Mouse (Mus musculus) hindbrain, postnatal 0 days (tissue): ENCODE results near the gene Scd4. TPM values are rescaled to one million over a fixed set of nuclear protein-coding genes. Genes with fewer than 3 reads are reported as not detected.
A peak's percentile ranks its signal among the peaks of the same experiment; 100 is the strongest.

ENCODE experiments used
- ATAC-seq: fragments of 200-750 bp; cut with Nextera tagmentation; 2 replicates; pipeline ENCODE4 v1.8.0; 2017; ENCODE audit warnings: mild to moderate bottlenecking, moderate TSS enrichment, moderate library complexity
- DNase-seq: peaks from one replicate; pipeline ENCODE4 v3.0.0-alpha.2; 2015; ENCODE audit warnings: low spot score
- H3K27ac ChIP-seq: fragments of 300-500 bp; sonication (generic); 2 replicates; pipeline ENCODE4 v1.5.1; 2014; ENCODE audit warnings: mild to moderate bottlenecking
- H3K27me3 ChIP-seq: fragments of 300-500 bp; sonication (generic); 2 replicates; pipeline ENCODE4 v1.6.1; 2014; ENCODE audit warnings: low read length, mixed read lengths; ENCODE audit not compliant: insufficient read depth
- H3K36me3 ChIP-seq: fragments of 300-500 bp; sonication (generic); 2 replicates; pipeline ENCODE4 v1.6.1; 2014; ENCODE audit warnings: low read length, mixed read lengths; ENCODE audit not compliant: insufficient read depth
- H3K4me1 ChIP-seq: fragments of 300-500 bp; sonication (generic); 2 replicates; pipeline ENCODE4 v1.6.1; 2014; ENCODE audit warnings: antibody characterized with exemption, low read length, mixed read lengths; ENCODE audit not compliant: insufficient read depth
- H3K4me2 ChIP-seq: fragments of 300-500 bp; sonication (generic); 2 replicates; pipeline ENCODE4 v1.6.1; 2014; ENCODE audit warnings: low read depth, mild to moderate bottlenecking, low read length, moderate library complexity, mixed read lengths
- H3K4me3 ChIP-seq: fragments of 300-500 bp; sonication (generic); 2 replicates; pipeline ENCODE4 v1.5.1; 2014; ENCODE audit warnings: low read length
- H3K9ac ChIP-seq: fragments of 300-500 bp; sonication (generic); replicated peaks from 2 replicates; pipeline ENCODE4 v1.6.1; 2014; ENCODE audit warnings: mild to moderate bottlenecking, low read length, moderate library complexity, mixed read lengths
- H3K9me3 ChIP-seq: fragments of 300-500 bp; sonication (generic); 2 replicates; pipeline ENCODE4 v1.6.1; 2016; ENCODE audit warnings: low read length, mixed read lengths
- CTCF ChIP-seq: IDR thresholded peaks from 2 replicates; pipeline ENCODE4 v1.5.1; 2016; ENCODE audit warnings: antibody characterized with exemption, control low read depth, low read depth
- WGBS: fragments of 180-500 bp; shearing (Covaris S2); extraction: QIAGEN DNeasy Blood & Tissue Kit; methylation state at CpG from one replicate; pipeline ENCODE4 v1.1.7; 2014; 5-methylcytosine and 5-hydroxymethylcytosine counted together
- polyA plus RNA-seq: library from polyadenylated mRNA; unstranded; fragments of >200 nt; fragmentation: Nextera tagmentation; extraction: Ambion mirVana; gene quantifications from 2 replicates; pipeline ENCODE4 v1.2.1, GENCODE M21; 2015
- total RNA-seq: library from RNA; depleted of rRNA; stranded (reverse); fragments of >200 nt; gene quantifications from 2 replicates; pipeline ENCODE4 v1.2.3, GENCODE M21; 2014

Scd4 gene
- total and polyA plus RNA-seq, 2 experiments from 2014 or later, result 0.09 to 0.84 TPM

DNA sequence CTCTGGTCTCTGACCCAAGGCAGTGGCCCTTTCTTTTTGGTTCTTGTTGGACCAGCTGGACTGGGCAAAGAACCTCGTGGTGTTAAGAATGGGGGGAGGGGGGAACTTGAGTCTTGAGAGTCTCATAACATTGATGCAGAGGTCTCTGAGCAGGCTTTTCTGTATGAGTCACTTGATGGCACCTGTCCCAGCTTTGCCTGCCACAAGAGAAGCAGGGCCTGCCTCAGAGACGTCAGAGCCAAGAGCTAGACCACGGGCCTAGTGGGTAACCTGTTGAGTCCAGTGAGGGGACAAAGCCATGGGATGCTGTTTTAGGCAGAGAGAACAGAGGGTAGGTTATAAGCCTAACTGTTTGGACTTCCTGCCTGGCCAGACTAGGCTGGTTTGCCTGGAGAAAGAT is 37.6 kb upstream of the Scd4 start:
- peak overlapping the region; percentile 97 for H3K27ac ChIP-seq
- peak overlapping the region; percentile 96 for H3K9ac ChIP-seq
- peaks cover 43% of the 10 kb centered on the region for H3K4me1 ChIP-seq
- H3K27me3 ChIP-seq, result no peaks in the 10 kb centered on the region
- 9% methylated on average over 3 of the region's 3 CpGs for WGBS
- H3K4me3 ChIP-seq, result peak overlapping the region; percentile 95
- ATAC-seq (no peak), DNase-seq (no peak)
- H3K9me3 ChIP-seq, result no peaks in the 10 kb centered on the region
- H3K4me2 ChIP-seq, result peak overlapping the region; percentile 100
- peaks cover 9% of the 10 kb centered on the region for H3K36me3 ChIP-seq
- TF ChIP-seq CTCF, result no peak

DNA sequence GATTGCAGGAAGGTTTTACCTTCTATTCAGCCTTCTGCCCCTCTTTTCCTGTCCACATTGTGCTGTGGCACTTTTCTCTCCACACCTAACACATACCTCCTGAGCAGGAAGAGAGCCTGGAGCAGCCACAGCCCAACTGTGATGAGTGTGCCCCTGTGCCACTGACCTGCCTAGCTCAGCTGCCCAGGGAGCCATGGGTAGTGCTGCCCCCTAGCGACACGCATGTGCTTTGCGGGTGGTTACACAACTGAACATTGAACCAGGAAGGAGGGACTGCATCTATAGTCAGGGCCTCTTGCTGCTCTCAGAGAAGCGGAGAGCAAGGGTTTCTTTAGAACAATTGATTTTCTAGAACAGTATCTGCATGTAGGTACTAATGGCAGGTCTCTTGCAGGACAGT is 37.2 kb upstream of the Scd4 start:
- no peaks in the 10 kb centered on the region for H3K9me3 ChIP-seq
- DNase-seq (peak; percentile 88), ATAC-seq (peak; percentile 16; the same call in 1 of the 2 replicates)
- H3K4me1 ChIP-seq, result peaks cover 46% of the 10 kb centered on the region
- peak overlapping the region; percentile 95 for H3K4me3 ChIP-seq
- H3K27me3 ChIP-seq, result no peaks in the 10 kb centered on the region
- H3K9ac ChIP-seq, result peak overlapping the region; percentile 96
- WGBS, result 6% methylated on average over 4 of the region's 4 CpGs
- H3K4me2 ChIP-seq, result peak overlapping the region; percentile 100
- TF ChIP-seq CTCF, result peak; percentile 98
- H3K36me3 ChIP-seq, result peaks cover 14% of the 10 kb centered on the region
- H3K27ac ChIP-seq, result peak overlapping the region; percentile 97

DNA sequence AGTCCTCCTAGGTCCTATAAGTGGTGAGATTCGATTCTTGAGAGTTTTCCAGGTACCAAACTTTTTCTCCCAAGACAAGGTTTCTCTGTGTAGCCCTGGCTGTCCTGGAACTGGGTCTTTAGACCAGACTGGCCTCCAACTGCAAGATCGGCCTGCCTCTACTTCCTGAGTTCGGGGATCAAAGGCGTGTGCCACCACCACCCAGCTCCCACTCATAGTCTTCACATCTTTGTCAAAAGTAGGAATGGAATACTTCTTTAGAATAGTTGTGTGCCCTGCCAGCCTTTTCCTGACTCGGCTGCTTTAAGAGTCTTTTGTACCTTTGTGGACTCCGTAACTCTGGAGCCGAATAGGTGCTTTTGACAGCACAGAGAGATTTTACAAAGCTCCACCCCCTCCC is 36.7 kb upstream of the Scd4 start:
- ATAC-seq (no peak), DNase-seq (no peak)
- Histone ChIP-seq H3K9ac (peak overlapping the region; percentile 96), H3K4me2 (peak overlapping the region; percentile 100), H3K27me3 (no peaks in the 10 kb centered on the region), H3K36me3 (peaks cover 18% of the 10 kb centered on the region), H3K4me1 (peaks cover 46% of the 10 kb centered on the region), H3K27ac (no peak overlapping the region), H3K9me3 (no peaks in the 10 kb centered on the region), H3K4me3 (peak overlapping the region; percentile 95)
- no peak for TF ChIP-seq CTCF
- WGBS, result 13% methylated on average over 7 of the region's 7 CpGs

DNA sequence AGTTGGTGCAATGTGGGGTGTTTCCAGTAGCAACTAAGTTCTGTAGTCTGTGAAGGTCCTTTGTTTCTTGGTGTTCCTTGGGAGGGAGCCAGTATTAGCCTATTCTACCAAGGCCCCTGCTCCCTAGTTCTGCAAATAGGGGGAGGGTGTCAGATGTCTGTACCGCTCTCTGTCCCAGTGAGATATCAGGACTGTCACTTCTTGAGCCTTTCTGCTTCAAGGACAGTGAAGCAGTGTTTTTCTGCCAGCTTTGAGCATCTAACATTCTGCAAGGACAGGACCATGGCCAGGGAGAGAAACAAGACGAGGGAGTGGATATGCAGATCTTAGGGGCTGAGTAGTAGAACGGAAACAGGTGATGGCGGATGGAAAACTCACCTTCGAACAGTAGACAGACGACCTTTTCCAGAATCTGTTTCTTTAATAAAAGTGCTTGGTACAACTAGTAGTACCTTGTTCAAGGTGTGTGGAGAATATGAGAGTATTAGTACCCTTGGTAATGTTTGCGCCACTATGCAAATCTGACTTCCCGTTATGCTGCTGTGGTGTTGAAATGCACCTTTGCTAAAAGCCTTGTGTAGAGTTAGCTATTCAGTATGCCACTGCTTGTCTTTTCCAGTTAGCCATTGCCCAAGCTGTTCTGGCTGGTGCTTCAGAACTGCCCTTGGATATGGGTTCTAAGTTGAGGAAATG is 35.7 kb upstream of the Scd4 start:
- H3K4me3 ChIP-seq, result peak overlapping the region; percentile 95
- peaks cover 28% of the 10 kb centered on the region for H3K36me3 ChIP-seq
- TF ChIP-seq CTCF, result no peak
- H3K27me3 ChIP-seq, result no peaks in the 10 kb centered on the region
- peak overlapping the region; percentile 17 for H3K27ac ChIP-seq
- peaks cover 38% of the 10 kb centered on the region for H3K4me1 ChIP-seq
- no peaks in the 10 kb centered on the region for H3K9me3 ChIP-seq
- ATAC-seq, result no peak
- peak overlapping the region; percentile 96 for H3K9ac ChIP-seq
- 27% methylated on average over 8 of the region's 8 CpGs for WGBS
- H3K4me2 ChIP-seq, result peak overlapping the region; percentile 100
- peak; percentile 47 for DNase-seq

DNA sequence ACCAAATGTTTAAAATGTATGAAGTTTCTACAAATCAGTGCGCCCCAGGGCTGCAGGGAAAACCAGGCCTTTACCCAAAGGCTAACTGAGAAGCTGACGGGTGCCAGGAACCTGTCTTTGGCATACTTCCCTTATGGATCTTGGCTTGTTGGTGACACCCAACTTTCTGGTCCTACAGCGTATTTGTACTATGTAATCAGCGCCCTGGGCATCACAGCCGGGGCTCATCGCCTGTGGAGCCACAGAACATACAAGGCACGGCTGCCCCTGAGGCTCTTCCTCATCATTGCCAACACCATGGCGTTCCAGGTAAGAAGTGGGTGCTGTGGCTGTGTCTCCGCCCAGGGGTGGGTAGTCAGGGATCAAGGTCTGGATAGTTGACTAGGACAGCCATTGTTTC is 35.0 kb upstream of the Scd4 start:
- no peak overlapping the region for H3K27ac ChIP-seq
- DNase-seq, result no peak
- H3K9ac ChIP-seq, result peak overlapping the region; percentile 96
- H3K27me3 ChIP-seq, result no peaks in the 10 kb centered on the region
- ATAC-seq, result no peak
- no peak for TF ChIP-seq CTCF
- peak overlapping the region; percentile 95 for H3K4me3 ChIP-seq
- peaks cover 34% of the 10 kb centered on the region for H3K36me3 ChIP-seq
- H3K9me3 ChIP-seq, result no peaks in the 10 kb centered on the region
- peaks cover 32% of the 10 kb centered on the region for H3K4me1 ChIP-seq
- H3K4me2 ChIP-seq, result peak overlapping the region; percentile 100
- 48% methylated on average over 9 of the region's 9 CpGs for WGBS

DNA sequence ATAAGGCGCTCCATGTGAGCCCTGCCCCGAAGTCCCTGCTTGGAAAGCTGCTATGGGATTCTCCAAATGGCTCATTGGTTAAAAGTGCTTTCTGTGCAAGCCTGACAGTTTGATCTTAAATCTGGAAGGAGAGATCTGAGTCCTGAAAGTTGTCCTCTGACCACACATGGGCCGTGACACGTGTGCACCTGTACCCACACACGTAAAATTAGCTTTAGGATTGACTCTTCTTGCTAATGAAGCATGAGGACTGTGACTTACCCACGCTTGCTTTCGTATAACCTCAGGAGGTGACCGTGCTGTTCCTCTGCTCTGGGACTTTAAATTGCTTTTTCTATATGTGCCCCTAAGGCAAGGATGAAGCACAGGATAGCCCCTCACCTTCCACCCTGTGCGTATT is 33.8 kb upstream of the Scd4 start:
- Histone ChIP-seq H3K9ac (peak overlapping the region; percentile 96; the same call in 1 of the 2 replicates), H3K27ac (no peak overlapping the region), H3K36me3 (peaks cover 46% of the 10 kb centered on the region), H3K4me3 (peak overlapping the region; percentile 95), H3K27me3 (no peaks in the 10 kb centered on the region), H3K4me1 (peaks cover 30% of the 10 kb centered on the region), H3K4me2 (peak overlapping the region; percentile 100), H3K9me3 (no peaks in the 10 kb centered on the region)
- TF ChIP-seq CTCF, result no peak
- DNase-seq, result no peak
- WGBS, result 75% methylated on average over 9 of the region's 9 CpGs
- ATAC-seq, result no peak

DNA sequence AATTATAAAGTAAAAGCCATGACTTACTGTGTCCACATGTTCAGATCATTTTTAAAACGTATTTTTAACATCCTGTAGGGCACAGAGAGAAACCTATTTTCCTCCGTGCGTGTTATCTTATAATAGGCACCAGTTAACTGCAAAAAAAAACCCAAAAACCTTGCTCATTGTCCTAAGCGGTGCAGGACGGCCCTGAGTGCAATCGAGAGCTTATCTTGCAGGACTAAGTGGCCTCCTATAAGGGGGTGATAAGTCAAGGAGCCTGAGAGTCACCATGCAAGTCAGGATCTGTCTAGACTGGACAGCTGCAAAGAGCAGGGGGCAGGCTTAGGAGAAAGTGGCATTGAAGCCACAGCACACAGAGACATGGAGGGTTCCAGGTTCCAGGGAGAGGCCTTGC is 33.0 kb upstream of the Scd4 start:
- DNase-seq, result no peak
- TF ChIP-seq CTCF, result no peak
- Histone ChIP-seq H3K27ac (no peak overlapping the region), H3K9ac (0 out of 2 replicates have a peak overlapping the region, but pooled peaks have one; percentile 24), H3K4me3 (no peak overlapping the region), H3K27me3 (no peaks in the 10 kb centered on the region), H3K4me1 (peaks cover 30% of the 10 kb centered on the region), H3K9me3 (no peaks in the 10 kb centered on the region), H3K4me2 (peak overlapping the region; percentile 100), H3K36me3 (peaks cover 54% of the 10 kb centered on the region)
- no peak for ATAC-seq
- 71% methylated on average over 6 of the region's 6 CpGs for WGBS
